ENCODE assay signal across 21 mouse cellular contexts in the genomic region with DNA sequence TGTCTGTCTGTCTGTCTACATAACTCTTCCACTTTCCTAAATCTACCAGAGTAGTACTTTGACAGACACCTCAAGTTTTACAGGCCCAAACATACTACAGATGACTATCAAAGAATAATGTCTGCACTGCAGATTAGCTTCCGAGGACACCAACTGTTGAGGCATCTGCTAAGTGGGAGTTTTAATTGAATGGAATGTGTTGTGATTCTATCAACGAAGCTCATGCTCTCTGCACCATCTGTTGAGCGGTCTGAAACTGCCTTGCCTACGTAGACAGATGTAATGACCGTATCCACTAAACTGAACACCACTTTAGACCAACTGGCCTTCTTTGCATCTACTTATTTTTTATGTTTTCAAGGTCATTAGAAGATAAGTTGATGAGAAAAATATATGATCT. TPM values are rescaled to one million over a fixed set of nuclear protein-coding genes. Genes with fewer than 3 reads are reported as not detected.
DNase-seq lines count a peak whose midpoint lies in the region; ATAC-seq lines count a peak whose summit lies in the region.
"Had no signal": no experiment of that assay in that cellular context is flagged by ENCODE, and none has a peak within 500 bp of the region (broad histone marks: within the 10 kb centered on the region; RNA-seq: fewer than 3 reads in every experiment).

No protein-coding gene starts in this region.

- H3K36me3 ChIP-seq in hindbrain, embryonic 16.5 days (ENCODE audit: control insufficient read depth, insufficient read depth, low read length), result no peaks in the 10 kb centered on the region
- no peaks in the 10 kb centered on the region for H3K36me3 ChIP-seq in hindbrain, embryonic 12.5 days
- H3K36me3 ChIP-seq: heart, embryonic 10.5 days; neural tube, embryonic 13.5 days; stomach, embryonic 15.5 days had no signal

- no peak overlapping the region for H3K9ac ChIP-seq in hindbrain, embryonic 16.5 days (ENCODE audit: low read depth, low read length)
- H3K9ac ChIP-seq in hindbrain, embryonic 12.5 days, result no peak overlapping the region
- H3K9ac ChIP-seq: liver, postnatal 0 days; neural tube, embryonic 13.5 days; stomach, embryonic 15.5 days had no signal

- H3K27me3 ChIP-seq in hindbrain, embryonic 16.5 days (replicated peaks; ENCODE audit: control insufficient read depth, insufficient read depth, low read length), result no peaks in the 10 kb centered on the region
- H3K27me3 ChIP-seq in hindbrain, embryonic 12.5 days, result no peaks in the 10 kb centered on the region
- H3K27me3 ChIP-seq: neural tube, embryonic 13.5 days; stomach, embryonic 15.5 days had no signal

- no peak overlapping the region for H3K4me2 ChIP-seq in hindbrain, embryonic 16.5 days (ENCODE audit: low read length)
- H3K4me2 ChIP-seq in hindbrain, embryonic 12.5 days (replicated peaks), result no peak overlapping the region
- H3K4me2 ChIP-seq: neural tube, embryonic 13.5 days; stomach, embryonic 15.5 days had no signal

- no peaks in the 10 kb centered on the region for H3K9me3 ChIP-seq in hindbrain, embryonic 16.5 days (ENCODE audit: control insufficient read depth, low read length)
- H3K9me3 ChIP-seq in hindbrain, embryonic 12.5 days (replicated peaks), result no peaks in the 10 kb centered on the region; the same call in 1 of the 2 replicates
- H3K9me3 ChIP-seq: heart, embryonic 10.5 days; neural tube, embryonic 13.5 days; stomach, embryonic 15.5 days had no signal

- no peaks in the 10 kb centered on the region for H3K4me1 ChIP-seq in hindbrain, embryonic 16.5 days (ENCODE audit: control insufficient read depth, insufficient read depth, low read depth, low read length)
- no peaks in the 10 kb centered on the region for H3K4me1 ChIP-seq in hindbrain, embryonic 12.5 days
- H3K4me1 ChIP-seq: heart, embryonic 10.5 days; stomach, embryonic 15.5 days had no signal

- 56% methylated on average over 5 of the region's 5 CpGs for WGBS in hindbrain, embryonic 16.5 days
- WGBS in hindbrain, embryonic 12.5 days, result 67% methylated on average over 5 of the region's 5 CpGs

- H3K4me3 ChIP-seq in hindbrain, embryonic 16.5 days (ENCODE audit: low read length), result no peak overlapping the region
- H3K4me3 ChIP-seq in hindbrain, embryonic 12.5 days, result no peak overlapping the region
- H3K4me3 ChIP-seq: erythroblast, embryonic 14.5 days; heart, embryonic 10.5 days; neural tube, embryonic 13.5 days; stomach, embryonic 15.5 days had no signal

- ATAC-seq in hindbrain, embryonic 16.5 days, result peak; percentile 55
- ATAC-seq in hindbrain, embryonic 12.5 days (ENCODE audit: low FRiP score), result no peak
- ATAC-seq in monocyte, adult 5-6 weeks (replicated peaks; ENCODE audit: insufficient number of reproducible peaks, low FRiP score, low TSS enrichment, poor library complexity, severe bottlenecking), result no peak
- ATAC-seq: liver, postnatal 0 days had no signal

- peak; percentile 53 to 59 for DNase-seq in right cerebral cortex, adult 2 months (ENCODE audit: low spot score in 2 of 2)
- DNase-seq in right cerebral cortex, postnatal 4 days, result no peak
- peak; percentile 88 for DNase-seq in layer of hippocampus, adult 9-11 months
- DNase-seq in adrenal gland, postnatal 10 days, result no peak
- DNase-seq: cerebellum, adult 11 months; cerebellum, postnatal 14 days; gastrocnemius, postnatal 36 days; heart, postnatal 10 days; kidney, adult 2 months; kidney, postnatal 14 days; liver; liver, postnatal 0 days; spleen, adult 18-20 months had no signal

- H3K27ac ChIP-seq in hindbrain, embryonic 16.5 days (ENCODE audit: low read depth, low read length), result no peak overlapping the region
- no peak overlapping the region for H3K27ac ChIP-seq in hindbrain, embryonic 12.5 days
- H3K27ac ChIP-seq: heart, embryonic 10.5 days; neural tube, embryonic 13.5 days; stomach, embryonic 15.5 days had no signal

RNA-seq across cellular contexts. Expression of a gene that starts 22.7 kb away (rescaled TPM):
- polyA plus RNA-seq in hindbrain, embryonic 16.5 days (2015; fragmentation: Nextera tagmentation; extraction: Ambion mirVana), result 0.59 and 0.71 TPM in 2 replicates
- 0.23 and 0.54 TPM in 2 replicates for polyA plus RNA-seq in hindbrain, embryonic 12.5 days (2016; fragmentation: Nextera tagmentation; extraction: Ambion mirVana)
- total RNA-seq in adrenal gland, postnatal 10 days (2021), result not detected
- total RNA-seq in monocyte, adult 5-6 weeks (2017), result not detected in 3 replicates
- total RNA-seq: gastrocnemius, postnatal 36 days; heart, postnatal 10 days had no signal
- polyA plus RNA-seq: heart, embryonic 10.5 days; kidney, adult 2 months; liver, postnatal 0 days had no signal

RNA-seq across cellular contexts. Expression of a gene that starts 31.6 kb away (rescaled TPM):
- 0.10 and 0.15 TPM in 2 replicates for polyA plus RNA-seq in hindbrain, embryonic 16.5 days (2015; fragmentation: Nextera tagmentation; extraction: Ambion mirVana)
- polyA plus RNA-seq in hindbrain, embryonic 12.5 days (2016; fragmentation: Nextera tagmentation; extraction: Ambion mirVana), result not detected in 2 replicates
- 10 to 100 TPM in 1 of 2 experiments, 1 to 10 TPM in 1; 8.0 to 15.0 TPM for total RNA-seq in adrenal gland, postnatal 10 days (2021)
- 1.7 to 3.8 TPM (median 3.1 TPM) in 3 replicates for total RNA-seq in monocyte, adult 5-6 weeks (2017)
- total RNA-seq: ES-E14 had no signal
- polyA plus RNA-seq: erythroblast, embryonic 14.5 days; heart, embryonic 10.5 days; neural tube, embryonic 13.5 days had no signal

Comparison
In these comparisons a context has a peak if more than half of its experiments do, and no peak if none do; other contexts are left out.
1. DNase-seq: peak in right cerebral cortex, adult 2 months (2 of 2) and layer of hippocampus, adult 9-11 months (single experiment); none in right cerebral cortex, postnatal 4 days (single experiment) and adrenal gland, postnatal 10 days (single experiment).